Mouse (Mus musculus) heart, embryonic 11.5 days (tissue): ENCODE data around the gene Gm7361. TPM values are rescaled to one million over a fixed set of nuclear protein-coding genes. Genes with fewer than 3 reads are reported as not detected.

ENCODE experiments used
- ATAC-seq: fragments of 200-750 bp; cut with Nextera tagmentation; replicated peaks from 2 replicates; pipeline ENCODE4 v1.8.0; 2017; ENCODE audit warnings: moderate library complexity; ENCODE audit not compliant: insufficient number of reproducible peaks, low FRiP score, low TSS enrichment
- H3K27ac ChIP-seq: fragments of 300-500 bp; sonication (generic); 2 replicates; pipeline ENCODE4 v1.5.1; 2014; ENCODE audit warnings: mild to moderate bottlenecking, low read depth, low read length
- H3K27me3 ChIP-seq: fragments of 300-500 bp; sonication (generic); 2 replicates; pipeline ENCODE4 v1.6.1; 2014; ENCODE audit warnings: mild to moderate bottlenecking, low read length, mixed read lengths; ENCODE audit not compliant: control insufficient read depth, insufficient read depth
- H3K36me3 ChIP-seq: fragments of 300-500 bp; sonication (generic); 2 replicates; pipeline ENCODE4 v1.6.1; 2014; ENCODE audit warnings: mild to moderate bottlenecking, low read length, moderate library complexity, mixed read lengths; ENCODE audit not compliant: control insufficient read depth, insufficient read depth
- H3K4me1 ChIP-seq: fragments of 300-500 bp; sonication (generic); 2 replicates; pipeline ENCODE4 v1.6.1; 2014; ENCODE audit warnings: low read length; ENCODE audit not compliant: control insufficient read depth, insufficient read depth
- H3K4me2 ChIP-seq: fragments of 300-500 bp; sonication (generic); 2 replicates; pipeline ENCODE4 v1.6.1; 2014; ENCODE audit warnings: mild to moderate bottlenecking, moderate library complexity
- H3K4me3 ChIP-seq: fragments of 300-500 bp; sonication (generic); 2 replicates; pipeline ENCODE4 v1.5.1; 2014; ENCODE audit warnings: low read depth, low read length
- H3K9ac ChIP-seq: fragments of 300-500 bp; sonication (generic); 2 replicates; pipeline ENCODE4 v1.6.1; 2014; ENCODE audit warnings: mild to moderate bottlenecking, low read depth, low read length, moderate library complexity
- H3K9me3 ChIP-seq: fragments of 300-500 bp; sonication (generic); replicated peaks from 2 replicates; pipeline ENCODE4 v1.6.1; 2016; ENCODE audit warnings: low read length; ENCODE audit not compliant: control insufficient read depth
- WGBS: fragments of 180-500 bp; shearing (Covaris S2); extraction: QIAGEN DNeasy Blood & Tissue Kit; methylation state at CpG from one replicate; pipeline ENCODE4 v1.1.7; 2014; ENCODE audit not compliant: insufficient replicate concordance; 5-methylcytosine and 5-hydroxymethylcytosine counted together
- polyA plus RNA-seq: library from polyadenylated mRNA; unstranded; fragments of >200 nt; fragmentation: Nextera tagmentation; extraction: Ambion mirVana; gene quantifications from 2 replicates; pipeline ENCODE4 v1.2.1, GENCODE M21; 2014

Gm7361 gene
- polyA plus RNA-seq, 1 experiment from 2014 or later, result not detected

DNA sequence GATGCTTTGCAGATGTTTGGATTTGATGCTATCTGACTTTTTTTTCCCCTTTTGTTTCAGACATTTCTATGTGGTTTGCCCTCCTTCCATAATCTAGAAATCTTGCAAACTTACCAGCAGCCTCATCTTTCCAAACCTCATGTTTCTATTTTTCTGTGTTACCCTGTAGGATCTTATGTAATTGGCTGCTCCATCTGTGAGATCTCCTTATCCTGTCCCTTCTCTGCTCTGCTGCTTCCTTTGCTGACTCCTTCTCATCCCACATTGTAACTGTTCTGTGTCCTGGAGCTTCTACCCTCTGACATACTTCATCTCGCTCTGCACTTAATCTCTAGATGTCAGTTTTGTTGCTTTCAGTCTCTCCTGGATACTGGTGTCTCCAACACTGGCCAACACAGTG, 35.8 kb downstream of the Gm7361 start:
- Histone ChIP-seq H3K9ac (no peak overlapping the region), H3K4me2 (no peak overlapping the region), H3K27me3 (no peaks in the 10 kb centered on the region), H3K9me3 (no peaks in the 10 kb centered on the region), H3K27ac (no peak overlapping the region), H3K36me3 (no peaks in the 10 kb centered on the region), H3K4me3 (no peak overlapping the region), H3K4me1 (no peaks in the 10 kb centered on the region)
- 63% methylated on average over 1 of the region's 1 CpGs for WGBS
- ATAC-seq, result no peak

Other genes starting within 250 kb of the Gm7361 start
- gene Gm5862, start 234.8 kb upstream of the Gm7361 start, polyA plus RNA-seq, result not detected in 2 replicates
- gene Speer4a, start 218.1 kb upstream of the Gm7361 start, polyA plus RNA-seq, result not detected in 2 replicates
- gene Gm7347, start 199.1 kb upstream of the Gm7361 start, polyA plus RNA-seq, result 0.07 TPM in 1 of 2 replicates, not detected in the other
- gene Gm10471, start 168.4 kb upstream of the Gm7361 start, polyA plus RNA-seq, result not detected in 2 replicates
- not detected in 2 replicates for gene 5031410I06Rik, start 152.3 kb upstream of the Gm7361 start, polyA plus RNA-seq
- gene Gm10220, start 136.3 kb upstream of the Gm7361 start, polyA plus RNA-seq, result not detected in 2 replicates